Mouse (Mus musculus) hindbrain, embryonic 16.5 days (tissue): Measurements from ENCODE around the gene Ugt1a2. TPM values are rescaled to one million over a fixed set of nuclear protein-coding genes. Genes with fewer than 3 reads are reported as not detected.

Experiments
- ATAC-seq: fragments of 200-750 bp; cut with Nextera tagmentation; 2 replicates; pipeline ENCODE4 v1.8.0; 2017; ENCODE audit warnings: moderate TSS enrichment, moderate library complexity
- H3K27ac ChIP-seq: fragments of 300-500 bp; sonication (generic); 2 replicates; pipeline ENCODE4 v1.5.1; 2014; ENCODE audit warnings: low read depth, mild to moderate bottlenecking, control low read depth, low read length, moderate library complexity
- H3K27me3 ChIP-seq: fragments of 300-500 bp; sonication (generic); replicated peaks from 2 replicates; pipeline ENCODE4 v1.6.1; 2014; ENCODE audit warnings: low read length; ENCODE audit not compliant: control insufficient read depth, insufficient read depth
- H3K36me3 ChIP-seq: fragments of 300-500 bp; sonication (generic); 2 replicates; pipeline ENCODE4 v1.6.1; 2014; ENCODE audit warnings: mild to moderate bottlenecking, low read length, moderate library complexity, mixed read lengths; ENCODE audit not compliant: control insufficient read depth, insufficient read depth
- H3K4me1 ChIP-seq: fragments of 300-500 bp; sonication (generic); 2 replicates; pipeline ENCODE4 v1.6.1; 2014; ENCODE audit warnings: low read depth, low read length; ENCODE audit not compliant: control insufficient read depth, insufficient read depth
- H3K4me2 ChIP-seq: fragments of 300-500 bp; sonication (generic); 2 replicates; pipeline ENCODE4 v1.6.1; 2014; ENCODE audit warnings: mild to moderate bottlenecking, low read length, control low read depth, moderate library complexity
- H3K4me3 ChIP-seq: fragments of 300-500 bp; sonication (generic); 2 replicates; pipeline ENCODE4 v1.5.1; 2014; ENCODE audit warnings: mild to moderate bottlenecking, low read length, control low read depth, moderate library complexity
- H3K9ac ChIP-seq: fragments of 300-500 bp; sonication (generic); 2 replicates; pipeline ENCODE4 v1.6.1; 2014; ENCODE audit warnings: low read depth, mild to moderate bottlenecking, control low read depth, low read length, moderate library complexity
- H3K9me3 ChIP-seq: fragments of 300-500 bp; sonication (generic); 2 replicates; pipeline ENCODE4 v1.6.1; 2014; ENCODE audit warnings: mild to moderate bottlenecking, low read length, moderate library complexity; ENCODE audit not compliant: control insufficient read depth
- WGBS: fragments of 180-500 bp; shearing (Covaris S2); extraction: QIAGEN DNeasy Blood & Tissue Kit; methylation state at CpG from one replicate; pipeline ENCODE4 v1.1.7; 2014; 5-methylcytosine and 5-hydroxymethylcytosine counted together
- polyA plus RNA-seq: library from polyadenylated mRNA; unstranded; fragments of >200 nt; fragmentation: Nextera tagmentation; extraction: Ambion mirVana; gene quantifications from 2 replicates; pipeline ENCODE4 v1.2.1, GENCODE M21; 2015

Gene Ugt1a2
- polyA plus RNA-seq, 1 experiment from 2014 or later, result not detected

DNA sequence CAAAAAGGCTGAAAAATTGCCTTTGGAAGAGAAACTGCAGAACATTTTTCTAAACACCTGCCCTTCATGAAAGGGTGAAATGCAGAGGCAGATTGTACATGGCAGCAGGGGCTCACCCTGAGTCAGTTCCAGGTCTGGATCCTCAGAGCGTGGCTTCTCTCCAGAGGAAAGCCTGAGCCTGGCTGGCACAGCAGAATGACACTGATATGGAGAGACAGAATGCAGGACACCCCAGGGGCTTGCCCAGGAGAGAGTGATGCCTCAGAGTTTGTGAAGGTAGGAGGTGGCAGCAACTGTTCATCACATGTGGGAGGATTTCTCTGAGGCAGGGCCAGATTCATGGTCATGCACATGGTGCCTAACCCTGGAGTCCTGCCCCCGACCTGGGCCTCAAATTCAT lies 405 bp upstream of the Ugt1a2 start:
- Histone ChIP-seq H3K36me3 (no peaks in the 10 kb centered on the region), H3K27ac (no peak overlapping the region), H3K27me3 (no peaks in the 10 kb centered on the region), H3K9ac (no peak overlapping the region), H3K4me3 (no peak overlapping the region), H3K9me3 (peaks cover 6% of the 10 kb centered on the region), H3K4me1 (no peaks in the 10 kb centered on the region), H3K4me2 (no peak overlapping the region)
- 78% methylated on average over 2 of the region's 2 CpGs for WGBS
- ATAC-seq, result no peak

DNA sequence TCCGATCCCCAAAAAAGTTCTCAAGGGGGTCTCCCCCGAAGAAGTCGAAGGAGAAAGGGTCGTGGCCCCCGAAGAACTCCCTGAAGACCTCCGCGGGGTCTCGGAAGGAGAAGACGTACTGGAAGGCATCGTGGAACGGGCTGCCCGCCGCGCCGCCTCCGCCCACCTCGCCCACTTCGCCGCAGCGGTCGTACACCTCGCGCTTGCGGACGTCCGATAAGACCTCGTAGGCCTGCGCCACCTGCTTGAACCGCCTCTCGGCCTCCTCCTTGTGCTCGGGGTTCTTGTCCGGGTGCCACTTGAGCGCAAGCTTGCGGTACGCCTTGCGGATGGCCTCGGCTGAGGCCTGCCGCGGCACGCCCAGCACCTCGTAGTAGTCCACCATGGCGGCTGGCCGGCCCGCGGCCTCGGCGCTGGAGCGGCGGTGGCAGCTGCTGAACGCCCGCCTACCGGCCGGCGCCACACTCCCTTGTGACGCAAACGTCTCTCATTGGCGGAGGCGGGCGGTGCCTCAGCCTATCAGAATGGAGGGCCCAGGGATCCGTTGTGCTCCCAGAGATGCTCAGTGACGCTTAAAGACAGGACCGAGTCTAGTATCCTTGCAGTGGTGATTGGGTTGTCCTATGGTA lies 5.0 kb downstream of the Ugt1a2 start, which contains the start of gene Dnajb3:
TSS of gene Dnajb3 (minus strand) at position 489 of the 629 bp plus-strand sequence.
- Histone ChIP-seq H3K36me3 (no peaks in the 10 kb centered on the region), H3K4me1 (peaks cover 7% of the 10 kb centered on the region), H3K27ac (peak within 1 kb of the TSS; percentile 68), H3K4me3 (peak within 1 kb of the TSS; percentile 63), H3K27me3 (no peaks in the 10 kb centered on the region), H3K9ac (peak within 1 kb of the TSS; percentile 80), H3K4me2 (peak within 1 kb of the TSS; percentile 96), H3K9me3 (peaks cover 11% of the 10 kb centered on the region)
- peak; percentile 100 for ATAC-seq
- WGBS, result 6% methylated on average over 57 of the region's 62 CpGs

DNA sequence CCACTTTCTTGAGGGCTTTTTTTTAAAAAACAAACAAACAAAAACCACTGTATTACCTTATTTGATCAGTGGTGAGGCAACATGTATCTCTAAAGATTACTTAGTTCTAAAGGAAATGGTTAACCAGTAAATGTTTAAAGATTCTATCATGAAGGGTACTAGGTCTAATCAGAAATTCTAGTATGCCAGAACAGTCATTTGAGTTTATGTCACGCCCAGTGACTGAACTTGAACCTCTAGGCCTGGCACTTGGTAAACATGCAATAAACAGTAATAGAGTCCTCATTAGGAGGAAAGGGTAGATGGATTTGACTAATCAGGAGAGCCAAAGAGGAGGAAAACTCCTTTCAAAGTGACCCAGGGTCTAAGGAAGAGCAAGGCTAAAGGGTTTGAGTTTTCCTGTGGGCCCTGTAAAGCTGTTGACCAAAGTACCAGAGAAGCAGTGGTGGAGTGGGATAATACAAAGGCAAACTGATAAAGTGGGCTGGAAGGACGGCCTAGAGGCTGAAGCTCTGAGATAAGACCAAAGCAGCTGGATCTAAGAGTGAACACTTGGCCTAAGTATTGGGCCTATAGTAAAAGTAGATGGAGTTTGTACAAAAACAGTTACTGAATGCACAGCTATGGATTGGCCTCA lies 6.6 kb downstream of the Ugt1a2 start:
- Histone ChIP-seq H3K27me3 (no peaks in the 10 kb centered on the region), H3K4me2 (no peak overlapping the region), H3K4me3 (no peak overlapping the region), H3K36me3 (no peaks in the 10 kb centered on the region), H3K9me3 (peaks cover 18% of the 10 kb centered on the region), H3K4me1 (peaks cover 7% of the 10 kb centered on the region), H3K9ac (no peak overlapping the region), H3K27ac (no peak overlapping the region)
- no peak for ATAC-seq
- 82% methylated on average over 2 of the region's 2 CpGs for WGBS

DNA sequence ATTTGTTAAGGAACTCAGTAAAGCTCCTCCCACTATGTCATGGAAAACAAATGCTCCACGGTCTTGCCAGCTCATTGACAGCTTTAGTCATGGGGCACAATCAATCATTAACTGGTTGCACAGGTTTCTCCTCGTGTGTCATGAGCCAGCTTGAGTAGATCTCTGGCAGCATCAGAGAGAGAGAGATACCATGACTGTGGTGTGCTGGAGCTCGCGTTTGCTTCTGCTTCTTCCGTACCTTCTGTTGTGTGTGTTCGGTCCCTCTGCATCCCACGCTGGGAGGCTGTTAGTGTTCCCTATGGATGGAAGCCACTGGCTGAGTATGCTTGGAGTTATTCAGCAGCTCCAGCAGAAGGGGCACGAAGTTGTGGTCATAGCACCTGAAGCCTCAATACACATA lies 11.4 kb downstream of the Ugt1a2 start, which contains the start of gene Ugt1a1:
TSS of gene Ugt1a1 (plus strand) at position 148 of the 400 bp plus-strand sequence.
- Histone ChIP-seq H3K4me1 (no peaks in the 10 kb centered on the region), H3K9me3 (peaks cover 55% of the 10 kb centered on the region), H3K36me3 (no peaks in the 10 kb centered on the region), H3K27ac (no peak within 1 kb of the TSS), H3K4me3 (no peak within 1 kb of the TSS), H3K9ac (no peak within 1 kb of the TSS), H3K4me2 (no peak within 1 kb of the TSS), H3K27me3 (no peaks in the 10 kb centered on the region)
- no peak for ATAC-seq
- WGBS, result 69% methylated on average over 8 of the region's 8 CpGs

DNA sequence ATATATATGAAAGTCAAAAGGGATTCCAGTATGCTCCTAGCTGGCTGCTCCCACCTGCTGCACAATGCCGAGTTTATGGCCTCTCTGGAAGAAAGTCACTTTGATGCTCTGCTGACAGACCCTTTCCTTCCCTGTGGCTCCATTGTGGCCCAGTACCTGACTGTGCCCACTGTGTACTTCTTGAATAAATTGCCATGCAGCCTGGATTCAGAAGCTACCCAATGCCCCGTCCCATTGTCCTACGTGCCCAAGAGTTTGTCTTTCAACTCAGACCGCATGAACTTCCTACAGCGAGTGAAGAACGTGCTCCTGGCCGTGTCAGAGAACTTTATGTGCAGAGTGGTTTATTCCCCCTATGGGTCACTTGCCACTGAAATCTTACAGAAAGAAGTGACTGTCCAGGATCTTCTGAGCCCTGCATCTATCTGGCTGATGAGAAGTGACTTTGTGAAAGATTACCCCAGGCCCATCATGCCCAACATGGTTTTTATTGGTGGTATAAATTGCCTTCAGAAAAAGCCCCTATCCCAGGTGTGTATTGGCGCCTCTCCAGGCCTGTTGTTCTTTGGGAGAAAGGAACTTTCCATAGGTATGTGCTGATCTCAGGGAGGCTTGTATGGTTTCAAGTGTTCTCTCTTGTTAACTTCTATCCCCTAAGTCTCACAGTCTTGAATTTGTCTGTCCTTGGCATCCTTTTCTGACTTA lies 12.1 kb downstream of the Ugt1a2 start:
- Histone ChIP-seq H3K27me3 (no peaks in the 10 kb centered on the region), H3K9me3 (peaks cover 62% of the 10 kb centered on the region), H3K36me3 (no peaks in the 10 kb centered on the region), H3K4me2 (no peak overlapping the region), H3K27ac (no peak overlapping the region), H3K4me3 (no peak overlapping the region), H3K4me1 (no peaks in the 10 kb centered on the region), H3K9ac (no peak overlapping the region)
- no peak for ATAC-seq
- WGBS, result 63% methylated on average over 8 of the region's 8 CpGs

DNA sequence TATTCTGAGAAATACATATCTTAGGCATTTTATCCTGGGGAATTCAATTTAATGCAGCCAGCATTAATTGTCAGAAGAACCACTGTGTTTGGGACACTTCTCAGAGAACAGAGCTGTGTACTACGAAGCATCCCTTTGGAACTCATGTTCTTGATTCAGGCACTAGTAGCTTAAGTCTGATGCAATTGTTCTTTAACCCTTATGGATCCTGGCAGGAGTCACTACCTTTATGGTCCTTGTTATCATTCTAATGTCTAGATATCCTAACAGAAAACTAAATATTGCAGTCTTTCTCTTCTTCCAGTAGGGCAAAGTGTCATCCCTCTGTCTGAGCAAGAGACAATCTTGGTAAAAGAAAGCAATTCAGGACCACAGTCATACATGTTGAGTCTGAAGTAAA lies 12.7 kb downstream of the Ugt1a2 start:
- Histone ChIP-seq H3K27me3 (no peaks in the 10 kb centered on the region), H3K4me3 (no peak overlapping the region), H3K9ac (no peak overlapping the region), H3K4me1 (no peaks in the 10 kb centered on the region), H3K36me3 (no peaks in the 10 kb centered on the region), H3K9me3 (peaks cover 64% of the 10 kb centered on the region), H3K4me2 (no peak overlapping the region), H3K27ac (no peak overlapping the region)
- no peak for ATAC-seq
- 77% methylated on average over 1 of the region's 1 CpGs for WGBS

DNA sequence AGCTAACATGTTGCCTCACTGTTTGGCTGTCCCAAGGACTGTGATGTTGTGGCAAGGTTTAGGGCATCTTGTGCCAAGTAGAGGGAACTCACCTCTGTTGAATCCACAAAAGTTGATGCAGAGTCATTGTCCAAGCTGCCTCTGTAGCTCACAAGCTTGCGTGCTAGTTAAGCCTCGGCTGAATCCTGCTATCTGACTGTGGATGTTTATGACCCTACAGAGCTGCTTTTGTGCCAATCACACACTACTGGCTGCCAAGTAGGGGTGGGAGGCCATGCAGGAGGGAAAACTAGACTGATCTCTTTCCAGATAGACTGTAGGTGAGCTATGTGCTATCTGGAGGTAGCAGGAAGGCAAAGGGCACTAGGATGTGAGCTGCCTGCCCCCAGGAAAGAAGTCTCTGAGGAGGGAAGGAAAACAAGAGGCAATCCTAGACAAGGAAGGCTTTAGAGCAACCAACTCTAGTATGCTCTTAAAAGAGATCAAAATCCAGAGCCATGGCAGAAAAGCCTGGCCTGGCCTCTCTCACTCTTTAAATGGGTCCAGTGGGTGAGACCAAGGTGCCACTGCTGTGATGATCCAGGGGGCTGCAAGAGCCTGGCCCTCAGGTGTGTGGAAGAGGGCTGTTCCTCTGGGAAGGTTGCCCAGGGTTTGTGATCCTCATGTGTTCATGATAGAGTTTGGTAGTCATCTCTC lies 13.5 kb downstream of the Ugt1a2 start:
- Histone ChIP-seq H3K36me3 (no peaks in the 10 kb centered on the region), H3K4me2 (no peak overlapping the region), H3K27ac (no peak overlapping the region), H3K27me3 (no peaks in the 10 kb centered on the region), H3K9me3 (peaks cover 64% of the 10 kb centered on the region), H3K9ac (no peak overlapping the region), H3K4me1 (no peaks in the 10 kb centered on the region), H3K4me3 (no peak overlapping the region)
- ATAC-seq, result no peak; the same call in 1 of the 2 replicates
- whole genome bisulfite sequencing, result 84% methylated on average over 2 of the region's 2 CpGs

DNA sequence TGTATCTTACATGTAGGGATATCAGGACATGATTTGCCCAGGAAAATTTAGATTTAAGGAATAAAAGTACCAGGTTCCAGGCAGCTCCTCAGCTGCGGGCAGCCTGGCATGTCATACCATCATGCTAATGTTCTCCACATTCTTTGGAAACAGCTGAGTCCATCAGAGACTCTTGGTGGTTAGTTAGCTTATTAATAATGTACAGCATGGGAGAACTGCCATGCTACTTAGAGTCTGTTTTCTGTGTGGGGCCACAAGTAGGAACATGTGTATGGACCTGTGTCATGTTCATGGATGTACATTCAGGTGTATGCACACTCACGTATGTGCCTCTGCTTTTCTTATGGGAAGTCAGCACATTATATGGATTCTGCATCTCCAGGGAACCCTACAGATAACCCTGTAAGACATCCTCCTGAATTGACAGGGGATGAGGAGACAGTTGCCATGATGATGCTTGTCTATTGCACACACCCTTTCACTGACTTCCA lies 14.1 kb downstream of the Ugt1a2 start:
- H3K27ac ChIP-seq, result no peak overlapping the region
- no peaks in the 10 kb centered on the region for H3K4me1 ChIP-seq
- no peak for ATAC-seq
- H3K4me2 ChIP-seq, result no peak overlapping the region
- no peak overlapping the region for H3K9ac ChIP-seq
- WGBS, result 81% methylated on average over 2 of the region's 2 CpGs
- H3K27me3 ChIP-seq, result no peaks in the 10 kb centered on the region
- no peak overlapping the region for H3K4me3 ChIP-seq
- peaks cover 64% of the 10 kb centered on the region for H3K9me3 ChIP-seq
- H3K36me3 ChIP-seq, result no peaks in the 10 kb centered on the region
